Mouse (Mus musculus) cerebellum, adult 11 months (tissue): ENCODE results near the gene Mcm3ap.

Experiments
- DNase-seq: peaks from one replicate; pipeline ENCODE4 v3.0.0; 2022

Gene Mcm3ap

GRCm38 (mm10) chr10:76468203-76469162, at the start of gene Mcm3ap, which contains the start of gene Ybey:
Mcm3ap (plus strand) TSS chr10:76468927.
Ybey (minus strand) TSS chr10:76469114.
- DNase-seq, result peak; percentile 85

DNA sequence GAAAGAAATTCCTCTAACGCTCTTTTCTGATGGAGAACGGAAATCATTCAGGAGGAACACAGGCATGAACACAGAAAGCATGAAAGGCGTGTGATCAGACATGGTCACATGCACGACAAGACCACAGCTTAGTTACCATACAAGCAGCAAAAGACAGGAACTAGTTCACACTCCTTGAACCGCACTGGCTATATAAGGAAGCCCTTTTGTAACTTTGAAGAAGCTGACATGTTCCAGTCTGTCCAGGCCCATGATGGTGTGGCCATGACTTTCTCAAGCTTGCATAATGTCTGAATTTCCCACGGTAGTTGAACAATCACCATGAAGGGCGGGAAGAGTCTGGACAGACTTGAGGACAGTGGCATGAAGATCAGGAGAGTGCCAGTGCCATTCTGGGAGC, 43.1 kb upstream of the Mcm3ap start:
- DNase-seq, result no peak

GRCm38 (mm10) chr10:76433925-76434324, 34.8 kb upstream of the Mcm3ap start:
- DNase-seq, result no peak

GRCm38 (mm10) chr10:76439107-76439890, 29.4 kb upstream of the Mcm3ap start:
- DNase-seq, result no peak

- no peak for DNase-seq
These were observed 28.4 kb upstream of the Mcm3ap start, which contains the start of gene AC141477.1 for GRCm38 (mm10) chr10:76440281-76440680. AC141477.1 (minus strand) TSS chr10:76440444.

DNA sequence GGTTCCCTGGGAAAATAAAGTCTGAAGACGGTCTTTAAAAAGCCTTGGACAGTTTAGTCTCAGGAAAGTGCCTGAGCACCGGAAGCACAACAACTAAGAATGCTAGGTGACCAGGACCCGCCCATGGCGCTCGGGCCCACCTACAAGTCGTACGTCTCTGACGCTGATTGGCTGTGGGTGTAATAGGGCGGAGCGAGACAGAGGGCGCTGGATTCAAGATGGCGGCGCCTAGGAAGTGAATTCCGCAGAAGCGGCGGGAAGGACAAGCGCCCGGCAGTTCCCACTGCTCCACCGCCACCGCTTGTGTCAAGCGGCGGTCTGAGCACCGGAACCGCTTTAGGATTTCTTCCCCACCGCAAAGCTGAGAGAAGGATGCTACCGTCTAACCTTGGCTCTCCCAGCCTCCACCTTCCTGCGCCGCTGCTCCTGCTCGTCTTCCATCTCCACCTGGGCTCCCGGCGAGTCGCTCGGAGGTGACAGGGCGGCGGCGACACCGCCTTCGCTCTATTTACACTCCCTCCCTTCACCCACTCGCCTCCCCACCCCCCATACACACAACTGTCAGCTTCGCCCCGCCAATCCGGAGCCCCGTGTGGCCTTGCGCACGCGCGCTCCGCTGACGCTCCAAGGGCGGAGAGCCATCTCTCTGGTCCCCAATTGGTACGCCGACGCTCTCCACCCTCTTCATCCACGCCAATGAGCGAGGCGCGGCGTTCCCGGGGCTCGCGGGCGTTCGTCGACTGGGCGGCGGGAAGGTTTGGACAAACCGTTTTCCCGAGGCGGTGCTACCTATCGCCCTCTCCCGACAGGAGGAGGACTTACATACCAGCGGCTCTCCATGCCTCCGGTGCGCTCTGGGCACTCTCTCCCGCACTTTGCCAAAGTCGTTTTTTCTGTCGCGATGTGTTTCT, 26.3 kb upstream of the Mcm3ap start, which contains the start of gene Pcnt:
Gene Pcnt, minus strand, starts transcription at position 609 of the 911 bp plus-strand sequence.
- peak; percentile 97 for DNase-seq

DNA sequence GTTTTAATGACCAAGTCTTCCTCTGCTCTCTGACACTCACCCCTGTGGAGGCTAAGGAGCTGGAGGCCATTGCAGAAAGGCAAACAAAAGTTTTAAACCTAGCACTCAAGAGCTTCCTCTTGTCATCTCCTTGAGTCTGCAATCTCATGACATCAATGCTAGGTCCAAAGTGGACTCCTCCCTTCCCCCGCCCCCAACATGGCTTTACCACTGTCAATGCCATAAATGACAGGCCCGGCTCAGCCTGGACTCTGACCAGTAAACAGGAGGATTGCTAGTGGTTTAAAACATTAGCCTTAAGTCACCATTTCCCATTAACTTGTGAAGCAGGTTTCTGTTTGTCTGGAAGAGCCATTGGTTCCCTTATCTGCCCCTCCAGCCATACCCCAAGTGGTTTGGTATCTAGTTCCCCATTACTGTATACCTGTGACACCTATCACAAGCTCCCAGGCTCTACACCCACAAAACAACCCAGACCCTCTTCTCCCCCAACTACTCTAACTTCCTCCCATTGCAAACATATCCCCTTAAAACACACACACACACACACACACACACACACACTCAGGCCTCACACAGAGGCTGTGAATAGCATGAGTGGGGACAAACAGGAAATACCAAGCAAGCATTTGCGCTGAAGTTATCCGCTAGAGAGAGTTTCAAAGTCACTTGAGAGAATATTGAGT, 22.6 kb upstream of the Mcm3ap start:
- no peak for DNase-seq

GRCm38 (mm10) chr10:76447406-76448229, 21.1 kb upstream of the Mcm3ap start:
- no peak for DNase-seq

GRCm38 (mm10) chr10:76448851-76449250, 19.9 kb upstream of the Mcm3ap start, which contains the start of gene 2610028H24Rik:
2610028H24Rik (plus strand) TSS chr10:76449081.
- DNase-seq, result no peak

DNA sequence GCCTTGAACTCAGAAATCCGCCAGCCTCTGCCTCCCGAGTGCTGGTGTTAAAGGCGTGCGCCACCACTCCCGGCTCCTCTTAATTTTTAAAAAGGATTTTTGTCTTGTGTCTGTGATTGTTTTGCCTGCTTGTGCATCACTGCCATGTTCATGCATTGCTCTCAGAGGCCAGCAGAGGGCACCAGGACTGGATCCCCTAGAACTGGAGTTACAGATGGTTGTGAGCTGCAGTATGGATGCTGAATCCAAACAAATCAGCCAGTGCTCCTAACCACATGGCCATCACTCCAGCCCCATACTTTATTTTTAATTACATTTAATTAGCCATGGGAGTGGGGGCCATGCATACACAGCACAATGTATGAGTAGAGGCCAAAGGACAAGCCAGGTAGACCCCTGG, 13.4 kb upstream of the Mcm3ap start:
- no peak for DNase-seq

DNA sequence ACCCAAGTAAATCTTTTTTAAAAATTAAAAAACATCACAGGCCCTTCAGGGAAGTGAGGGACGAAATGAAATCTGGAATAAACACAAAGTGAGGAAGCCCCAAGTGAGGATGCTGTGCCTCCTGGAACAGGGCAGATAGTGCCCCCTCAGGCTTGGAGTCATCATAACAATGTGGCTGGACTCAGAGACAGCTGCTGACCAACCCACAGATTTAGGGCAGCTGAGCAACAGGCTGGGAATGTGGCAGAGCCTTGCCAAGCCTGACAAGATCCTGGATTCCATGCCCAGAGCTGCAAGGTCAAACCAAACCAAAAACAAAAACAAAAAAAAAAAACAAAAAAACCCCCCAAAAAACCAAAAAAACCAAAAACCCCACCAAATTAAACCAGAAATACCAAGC, 7.5 kb upstream of the Mcm3ap start:
- no peak for DNase-seq

DNA sequence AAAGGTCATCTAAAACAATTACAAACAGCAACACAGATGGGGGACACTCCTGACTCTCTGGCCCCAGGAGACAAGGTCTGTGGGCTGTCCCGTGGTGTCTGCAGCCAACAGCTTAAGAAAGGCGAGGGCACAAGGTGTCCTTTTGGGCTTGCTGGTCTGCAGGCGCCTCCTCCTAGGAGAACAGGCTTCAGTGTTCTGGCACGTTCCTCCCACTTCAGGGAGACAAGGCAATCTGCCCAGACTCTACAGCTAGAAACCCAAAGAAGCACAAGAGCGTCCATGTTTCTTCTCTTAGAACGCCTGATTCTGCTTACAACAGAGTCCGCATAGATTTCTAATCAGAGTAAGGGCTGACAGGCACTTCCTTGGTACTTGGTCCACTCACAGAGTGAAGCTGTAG, 6.4 kb upstream of the Mcm3ap start:
- DNase-seq, result no peak

- DNase-seq, result no peak
These were observed 6.0 kb upstream of the Mcm3ap start for GRCm38 (mm10) chr10:76462721-76463120.

DNA sequence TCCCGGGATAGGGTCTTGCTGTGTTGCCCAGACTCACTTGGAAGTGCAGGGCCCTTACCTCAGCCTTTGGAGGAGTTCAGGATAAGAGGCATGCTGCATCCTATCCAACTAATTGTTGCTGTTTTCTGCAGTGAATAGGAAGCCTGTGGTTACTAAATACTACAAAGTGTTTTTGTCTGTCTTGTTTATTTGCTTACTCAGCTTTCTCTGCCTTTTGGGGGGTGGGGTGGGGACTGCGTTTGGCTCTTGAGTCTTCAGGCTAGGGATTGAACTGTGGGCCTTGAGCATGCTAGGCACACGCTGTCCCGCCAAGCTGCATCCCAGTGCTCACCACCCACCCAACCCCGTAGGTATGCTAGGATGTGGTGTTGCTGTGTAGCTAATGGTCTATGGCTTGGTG, 5.0 kb downstream of the Mcm3ap start:
- no peak for DNase-seq

GRCm38 (mm10) chr10:76480851-76481250, 12.1 kb downstream of the Mcm3ap start:
- DNase-seq, result no peak

- DNase-seq, result no peak
These were observed 12.8 kb downstream of the Mcm3ap start for GRCm38 (mm10) chr10:76481480-76481879.

DNA sequence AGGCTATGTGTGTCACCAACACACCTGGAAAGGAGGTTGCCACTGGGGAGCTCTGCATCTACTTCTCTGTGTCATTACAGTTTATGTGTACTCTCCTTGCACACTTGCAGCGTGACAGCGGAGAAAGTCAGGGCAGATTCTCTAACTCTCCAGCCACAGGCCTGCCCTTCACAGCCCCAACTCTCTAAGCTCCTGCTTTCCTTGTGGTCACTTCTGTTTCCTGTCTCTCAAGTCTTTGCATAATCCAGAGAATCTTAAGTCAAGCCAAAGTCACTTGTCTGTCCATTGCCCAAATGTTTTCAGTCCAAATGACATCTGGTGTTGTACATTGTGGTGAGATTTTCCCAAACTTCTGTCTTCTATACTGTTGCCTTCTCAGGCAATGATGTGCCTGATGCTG, 17.6 kb downstream of the Mcm3ap start:
- no peak for DNase-seq

DNA sequence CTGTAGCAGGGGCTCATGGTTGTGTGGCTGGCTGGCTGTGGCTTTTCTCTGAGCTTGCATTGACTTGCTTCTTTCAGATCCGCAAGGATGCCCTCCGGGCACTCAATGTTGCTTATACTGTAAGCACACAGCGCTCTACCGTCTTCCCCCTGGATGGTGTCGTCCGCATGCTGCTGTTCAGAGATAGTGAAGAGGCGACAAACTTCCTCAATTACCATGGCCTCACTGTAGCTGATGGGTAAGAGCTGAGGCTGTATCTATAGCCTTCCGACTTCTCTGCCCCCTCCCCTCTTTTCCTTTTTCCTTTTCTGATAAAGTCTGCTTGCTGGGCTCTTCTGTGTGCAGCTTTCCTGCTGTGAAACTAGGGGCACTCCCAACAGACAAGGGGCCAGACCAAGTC, 19.5 kb downstream of the Mcm3ap start:
- no peak for DNase-seq

DNA sequence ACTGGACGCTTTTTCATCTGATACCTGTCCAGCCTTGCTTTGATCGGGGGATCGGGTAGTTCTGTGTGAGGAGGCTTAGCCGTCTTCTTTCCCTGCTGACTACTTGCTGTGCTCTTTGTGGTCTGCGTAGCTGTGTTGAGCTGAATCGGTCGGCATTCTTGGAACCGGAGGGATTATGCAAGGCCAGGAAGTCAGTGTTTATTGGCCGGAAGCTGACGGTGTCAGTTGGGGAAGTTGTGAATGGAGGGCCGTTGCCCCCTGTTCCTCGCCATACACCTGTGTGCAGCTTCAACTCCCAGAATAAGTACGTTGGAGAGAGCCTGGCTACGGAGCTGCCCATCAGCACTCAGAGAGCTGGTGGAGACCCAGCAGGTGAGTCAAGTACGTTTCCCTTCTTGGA, 20.5 kb downstream of the Mcm3ap start:
- DNase-seq, result no peak

GRCm38 (mm10) chr10:76493527-76493926, 24.8 kb downstream of the Mcm3ap start:
- no peak for DNase-seq

DNA sequence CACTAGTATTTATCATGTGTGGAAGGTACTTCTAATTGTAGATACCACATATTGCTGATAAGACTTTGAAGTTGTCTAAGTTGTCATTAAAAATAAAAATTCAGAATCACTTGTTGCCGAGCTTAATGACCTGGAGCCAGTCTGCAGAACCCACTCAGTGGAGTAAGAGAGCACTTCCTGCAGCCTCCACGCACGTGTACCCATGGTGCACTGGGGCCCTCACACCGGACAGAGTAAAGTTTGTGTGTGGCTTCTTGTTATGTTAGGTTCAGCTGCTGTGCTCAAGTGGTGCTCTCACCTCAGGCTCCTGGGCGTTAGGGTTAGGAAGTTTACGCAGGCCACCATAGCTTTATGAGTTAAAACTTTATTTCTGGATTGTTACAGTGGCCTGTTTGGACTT, 26.8 kb downstream of the Mcm3ap start:
- no peak for DNase-seq
